Mouse (Mus musculus): Measurements from ENCODE around the gene Aprt. TPM values are rescaled to one million over a fixed set of nuclear protein-coding genes. Genes with fewer than 3 reads are reported as not detected.

Aprt gene
- polyA plus RNA-seq (2012; rRNA removed) = 108 and 109 TPM in 2 replicates

- Histone ChIP-seq H3K4me3 (replicated peaks; ENCODE audit: extremely low read depth, low read depth, low read length) (peak within 1 kb of the TSS; percentile 77), H3K4me1 (ENCODE audit: control insufficient read depth, insufficient read depth, low read length) (peaks cover 8% of the 10 kb centered on the region)
- DNase-seq = peak; percentile 97
- TF ChIP-seq CTCF (IDR thresholded peaks at IDR 0.05; ENCODE audit: insufficient read depth, low read length) = no peak
- peak; percentile 83; the same call in 1 of the 2 replicates for TF ChIP-seq POLR2A (IDR thresholded peaks at IDR 0.05; ENCODE audit: borderline replicate concordance, extremely low read depth, low read depth, low read length)
- WGBS = under 1% methylated on average over 39 of the region's 39 CpGs
Observed at GRCm38 (mm10) chr8:122576648-122577022, at the start of gene Aprt. Gene Aprt (minus strand): TSS chr8:122576909.

DNA sequence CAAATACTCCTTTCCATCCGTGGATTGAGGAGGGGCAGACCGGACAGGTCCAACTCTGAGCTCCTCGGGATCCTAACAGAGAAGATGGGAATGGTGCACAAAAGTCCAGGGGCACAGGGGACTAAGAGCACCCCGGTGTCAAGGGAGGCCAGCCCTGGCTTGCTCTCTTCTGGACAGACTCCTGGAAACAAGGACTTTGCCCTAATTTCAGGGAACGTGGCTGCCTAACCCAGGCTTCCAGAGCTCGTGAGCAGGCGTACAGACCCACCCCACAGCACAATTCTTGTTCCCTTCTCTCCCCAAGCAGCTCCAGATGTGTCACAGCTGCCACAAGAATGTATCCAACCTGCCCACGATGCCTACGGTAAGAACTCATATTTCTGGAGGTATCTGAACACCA, 49.1 kb upstream of the Aprt start:
- TF ChIP-seq POLR2A (IDR thresholded peaks at IDR 0.05; ENCODE audit: borderline replicate concordance, extremely low read depth, low read depth, low read length) (no peak), CTCF (IDR thresholded peaks at IDR 0.05; ENCODE audit: insufficient read depth, low read length) (no peak)
- 61% methylated on average over 9 of the region's 9 CpGs for WGBS
- no peak for DNase-seq
- no peak overlapping the region for H3K4me3 ChIP-seq (replicated peaks; ENCODE audit: extremely low read depth, low read depth, low read length)
- H3K4me1 ChIP-seq (ENCODE audit: control insufficient read depth, insufficient read depth, low read length) = no peaks in the 10 kb centered on the region; the same call in 1 of the 2 replicates

- TF ChIP-seq CTCF (IDR thresholded peaks at IDR 0.05; ENCODE audit: insufficient read depth, low read length) (no peak), POLR2A (IDR thresholded peaks at IDR 0.05; ENCODE audit: borderline replicate concordance, extremely low read depth, low read depth, low read length) (no peak)
- WGBS = 59% methylated on average over 5 of the region's 5 CpGs
- no peak overlapping the region for H3K4me3 ChIP-seq (replicated peaks; ENCODE audit: extremely low read depth, low read depth, low read length)
- no peak for DNase-seq
- no peaks in the 10 kb centered on the region; the same call in 1 of the 2 replicates for H3K4me1 ChIP-seq (ENCODE audit: control insufficient read depth, insufficient read depth, low read length)
Observed at GRCm38 (mm10) chr8:122624653-122625052, 47.9 kb upstream of the Aprt start.

GRCm38 (mm10) chr8:122623844-122624642, 47.3 kb upstream of the Aprt start:
- TF ChIP-seq CTCF (IDR thresholded peaks at IDR 0.05; ENCODE audit: insufficient read depth, low read length) (no peak), POLR2A (IDR thresholded peaks at IDR 0.05; ENCODE audit: borderline replicate concordance, extremely low read depth, low read depth, low read length) (no peak)
- no peaks in the 10 kb centered on the region; the same call in 1 of the 2 replicates for H3K4me1 ChIP-seq (ENCODE audit: control insufficient read depth, insufficient read depth, low read length)
- DNase-seq = no peak
- no peak overlapping the region for H3K4me3 ChIP-seq (replicated peaks; ENCODE audit: extremely low read depth, low read depth, low read length)
- 76% methylated on average over 17 of the region's 17 CpGs for WGBS

DNA sequence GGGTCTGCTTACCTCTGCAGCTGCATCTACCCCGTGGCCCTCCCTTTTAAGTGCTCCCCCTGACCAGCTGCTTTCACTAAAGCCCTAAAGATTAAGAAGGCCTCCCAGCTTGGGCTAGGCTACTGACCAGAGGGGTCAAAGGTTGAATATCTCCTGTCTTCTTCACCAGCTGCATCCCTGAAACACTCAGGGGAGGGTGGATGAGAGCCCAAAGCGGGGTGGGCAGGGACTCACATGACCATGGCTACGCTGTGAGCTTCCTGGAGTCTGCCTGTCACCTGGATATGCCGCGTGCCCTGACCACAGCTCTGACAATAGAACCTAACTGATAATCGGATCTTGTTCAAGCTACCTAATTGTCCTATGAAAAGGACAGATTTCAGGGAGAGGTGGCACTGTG, 46.0 kb upstream of the Aprt start, which contains the start of gene Pabpn1l:
Gene Pabpn1l, minus strand, starts transcription at position 13 of the 400 bp plus-strand sequence.
- no peak for DNase-seq
- peaks cover 4% of the 10 kb centered on the region; the same call in 1 of the 2 replicates for H3K4me1 ChIP-seq (ENCODE audit: control insufficient read depth, insufficient read depth, low read length)
- no peak within 1 kb of the TSS for H3K4me3 ChIP-seq (replicated peaks; ENCODE audit: extremely low read depth, low read depth, low read length)
- TF ChIP-seq POLR2A (IDR thresholded peaks at IDR 0.05; ENCODE audit: borderline replicate concordance, extremely low read depth, low read depth, low read length) = no peak
- no peak for TF ChIP-seq CTCF (IDR thresholded peaks at IDR 0.05; ENCODE audit: insufficient read depth, low read length)
- 60% methylated on average over 6 of the region's 6 CpGs for WGBS

- Histone ChIP-seq H3K4me3 (replicated peaks; ENCODE audit: extremely low read depth, low read depth, low read length) (no peak overlapping the region), H3K4me1 (ENCODE audit: control insufficient read depth, insufficient read depth, low read length) (peaks cover 4% of the 10 kb centered on the region; the same call in 1 of the 2 replicates)
- WGBS = 43% methylated on average over 5 of the region's 5 CpGs
- DNase-seq = no peak
- TF ChIP-seq CTCF (IDR thresholded peaks at IDR 0.05; ENCODE audit: insufficient read depth, low read length) (no peak), POLR2A (IDR thresholded peaks at IDR 0.05; ENCODE audit: borderline replicate concordance, extremely low read depth, low read depth, low read length) (no peak)
Observed at GRCm38 (mm10) chr8:122620446-122620845, 43.7 kb upstream of the Aprt start.

GRCm38 (mm10) chr8:122618660-122619378, 42.1 kb upstream of the Aprt start:
- WGBS = 89% methylated on average over 6 of the region's 6 CpGs
- TF ChIP-seq POLR2A (IDR thresholded peaks at IDR 0.05; ENCODE audit: borderline replicate concordance, extremely low read depth, low read depth, low read length) = no peak
- no peak for TF ChIP-seq CTCF (IDR thresholded peaks at IDR 0.05; ENCODE audit: insufficient read depth, low read length)
- DNase-seq = no peak

GRCm38 (mm10) chr8:122617947-122618546, 41.3 kb upstream of the Aprt start:
- DNase-seq = peak; percentile 84

More at GRCm38 (mm10) chr8:122618660-122619378, 42.1 kb upstream of the Aprt start:
- Histone ChIP-seq H3K4me1 (ENCODE audit: control insufficient read depth, insufficient read depth, low read length) (peaks cover 4% of the 10 kb centered on the region; the same call in 1 of the 2 replicates), H3K4me3 (replicated peaks; ENCODE audit: extremely low read depth, low read depth, low read length) (no peak overlapping the region)

More at GRCm38 (mm10) chr8:122617947-122618546, 41.3 kb upstream of the Aprt start:
- TF ChIP-seq POLR2A (IDR thresholded peaks at IDR 0.05; ENCODE audit: borderline replicate concordance, extremely low read depth, low read depth, low read length) (no peak), CTCF (IDR thresholded peaks at IDR 0.05; ENCODE audit: insufficient read depth, low read length) (peak; percentile 75)
- H3K4me1 ChIP-seq (ENCODE audit: control insufficient read depth, insufficient read depth, low read length) = peaks cover 4% of the 10 kb centered on the region; the same call in 1 of the 2 replicates
- no peak overlapping the region for H3K4me3 ChIP-seq (replicated peaks; ENCODE audit: extremely low read depth, low read depth, low read length)
- WGBS = 36% methylated on average over 5 of the region's 7 CpGs
